Mouse (Mus musculus) G1E-ER4 (cell line): ENCODE measurements around the gene Pithd1. TPM values are rescaled to one million over a fixed set of nuclear protein-coding genes. Genes with fewer than 3 reads are reported as not detected.
A peak's percentile ranks its signal among the peaks of the same experiment; 100 is the strongest.

Experiments
- GATA1 ChIP-seq: IDR thresholded peaks from one replicate; pipeline ENCODE4 v1.8.0; 2012; ENCODE audit warnings: low read length, inconsistent platforms
- polyA plus RNA-seq: library from polyadenylated mRNA; stranded (reverse); fragments of >175 nt; gene quantifications from 2 replicates; pipeline ENCODE4 v1.2.3, GENCODE M21; 2012

Pithd1 gene
- polyA plus RNA-seq, 1 experiment, result 86.7 TPM

- no peak for TF ChIP-seq GATA1
Observed at GRCm38 (mm10) chr4:135951505-135951904, 35.6 kb downstream of the Pithd1 start.

GRCm38 (mm10) chr4:135950365-135950764 lies 36.7 kb downstream of the Pithd1 start:
- TF ChIP-seq GATA1, result no peak

GRCm38 (mm10) chr4:135949911-135950310 lies 37.2 kb downstream of the Pithd1 start:
- TF ChIP-seq GATA1, result no peak

GRCm38 (mm10) chr4:135949475-135949874 lies 37.6 kb downstream of the Pithd1 start:
- no peak for TF ChIP-seq GATA1

- no peak for TF ChIP-seq GATA1
Observed at GRCm38 (mm10) chr4:135948142-135948541, 38.9 kb downstream of the Pithd1 start.

- TF ChIP-seq GATA1, result no peak
Observed at GRCm38 (mm10) chr4:135946659-135947301, 40.3 kb downstream of the Pithd1 start.

GRCm38 (mm10) chr4:135946278-135946658 lies 40.8 kb downstream of the Pithd1 start, which contains the start of gene Hmgcl:
Gene Hmgcl, plus strand, starts transcription at chr4:135946448.
- no peak for TF ChIP-seq GATA1

GRCm38 (mm10) chr4:135945706-135946105 lies 41.4 kb downstream of the Pithd1 start:
- TF ChIP-seq GATA1, result no peak

- no peak for TF ChIP-seq GATA1
Observed at GRCm38 (mm10) chr4:135943389-135943788, 43.7 kb downstream of the Pithd1 start.

GRCm38 (mm10) chr4:135942193-135942592 lies 44.9 kb downstream of the Pithd1 start:
- TF ChIP-seq GATA1, result no peak

GRCm38 (mm10) chr4:135938858-135939257 lies 48.2 kb downstream of the Pithd1 start:
- TF ChIP-seq GATA1, result no peak

GRCm38 (mm10) chr4:135935502-135935901 lies 51.6 kb downstream of the Pithd1 start:
- no peak for TF ChIP-seq GATA1

GRCm38 (mm10) chr4:135934708-135935500 lies 52.2 kb downstream of the Pithd1 start:
- peak; percentile 17 for TF ChIP-seq GATA1

- no peak for TF ChIP-seq GATA1
Observed at GRCm38 (mm10) chr4:135931832-135932231, 55.2 kb downstream of the Pithd1 start.

- no peak for TF ChIP-seq GATA1
Observed at GRCm38 (mm10) chr4:135930239-135930638, 56.8 kb downstream of the Pithd1 start.

GRCm38 (mm10) chr4:135929828-135930227 lies 57.2 kb downstream of the Pithd1 start:
- TF ChIP-seq GATA1, result no peak

GRCm38 (mm10) chr4:135929405-135929804 lies 57.7 kb downstream of the Pithd1 start:
- no peak for TF ChIP-seq GATA1

- TF ChIP-seq GATA1, result no peak
Observed at GRCm38 (mm10) chr4:135928376-135928775, 58.7 kb downstream of the Pithd1 start.
